In genomic region chr2:116041683-116042262, GRCm38 (mm10) we compare ENCODE assay signal across 23 mouse cellular contexts. TPM values are rescaled to one million over a fixed set of nuclear protein-coding genes. Genes with fewer than 3 reads are reported as not detected.
DNase-seq lines count a peak whose midpoint lies in the region; ATAC-seq and TF ChIP-seq lines count a peak whose summit lies in the region.
"Had no signal": no experiment of that assay in that cellular context is flagged by ENCODE, and none has a peak within 500 bp of the region (broad histone marks: within the 10 kb centered on the region; RNA-seq: fewer than 3 reads in every experiment).

No protein-coding gene starts in this region.

- H3K9ac ChIP-seq in midbrain, postnatal 0 days (replicated peaks; ENCODE audit: low read length, poor library complexity, severe bottlenecking) = no peak overlapping the region
- no peak overlapping the region for H3K9ac ChIP-seq in hindbrain, embryonic 12.5 days
- H3K9ac ChIP-seq in midbrain, embryonic 11.5 days (ENCODE audit: low read length) = no peak overlapping the region
- H3K9ac ChIP-seq: liver, embryonic 14.5 days; lung, embryonic 14.5 days; neural tube, embryonic 12.5 days had no signal

- no peak overlapping the region for H3K4me2 ChIP-seq in midbrain, postnatal 0 days (ENCODE audit: low read depth, low read length, poor library complexity, severe bottlenecking)
- H3K4me2 ChIP-seq in hindbrain, embryonic 12.5 days (replicated peaks) = no peak overlapping the region
- H3K4me2 ChIP-seq in midbrain, embryonic 11.5 days = no peak overlapping the region
- H3K4me2 ChIP-seq: lung, embryonic 14.5 days; neural tube, embryonic 12.5 days had no signal

- H3K4me3 ChIP-seq in midbrain, embryonic 10.5 days = no peak overlapping the region
- no peak overlapping the region for H3K4me3 ChIP-seq in midbrain, postnatal 0 days (ENCODE audit: low read depth, low read length)
- H3K4me3 ChIP-seq in hindbrain, embryonic 12.5 days = no peak overlapping the region
- no peak overlapping the region for H3K4me3 ChIP-seq in midbrain, embryonic 11.5 days (ENCODE audit: low read depth, low read length)
- 0 out of 2 replicates have a peak overlapping the region, but pooled peaks have one; percentile 2 for H3K4me3 ChIP-seq in olfactory bulb, adult 2 months (ENCODE audit: insufficient read depth, low read depth, low read length)
- no peak overlapping the region for H3K4me3 ChIP-seq in limb, embryonic 10.5 days
- H3K4me3 ChIP-seq: embryonic facial prominence, embryonic 10.5 days; megakaryocyte, embryonic 14.5 days; neural tube, embryonic 12.5 days had no signal

- no peak for TF ChIP-seq CTCF in midbrain, postnatal 0 days (IDR thresholded peaks at IDR 0.05)
- no peak for TF ChIP-seq CTCF in olfactory bulb, adult 2 months (IDR thresholded peaks at IDR 0.05; ENCODE audit: insufficient read depth, low read depth, low read length)

- no peaks in the 10 kb centered on the region for H3K9me3 ChIP-seq in midbrain, embryonic 10.5 days (replicated peaks)
- H3K9me3 ChIP-seq in midbrain, postnatal 0 days (ENCODE audit: low read length) = no peaks in the 10 kb centered on the region
- H3K9me3 ChIP-seq in hindbrain, embryonic 12.5 days (replicated peaks) = no peaks in the 10 kb centered on the region
- no peaks in the 10 kb centered on the region for H3K9me3 ChIP-seq in midbrain, embryonic 11.5 days (ENCODE audit: control insufficient read depth, low read length)
- no peaks in the 10 kb centered on the region for H3K9me3 ChIP-seq in limb, embryonic 10.5 days (replicated peaks)
- H3K9me3 ChIP-seq: embryonic facial prominence, embryonic 10.5 days; neural tube, embryonic 12.5 days had no signal

- H3K27ac ChIP-seq in midbrain, embryonic 10.5 days (replicated peaks) = no peak overlapping the region
- no peak overlapping the region for H3K27ac ChIP-seq in midbrain, postnatal 0 days (ENCODE audit: low read depth, low read length)
- H3K27ac ChIP-seq in hindbrain, embryonic 12.5 days = 0 out of 2 replicates have a peak overlapping the region, but pooled peaks have one; percentile 57
- no peak overlapping the region for H3K27ac ChIP-seq in midbrain, embryonic 11.5 days (ENCODE audit: low read depth, low read length)
- H3K27ac ChIP-seq in olfactory bulb, adult 2 months (ENCODE audit: insufficient read depth, low read depth, low read length) = peak overlapping the region; percentile 79
- H3K27ac ChIP-seq in limb, embryonic 10.5 days = no peak overlapping the region
- H3K27ac ChIP-seq: embryonic facial prominence, embryonic 10.5 days; liver, embryonic 14.5 days; neural tube, embryonic 12.5 days had no signal

- H3K4me1 ChIP-seq in midbrain, embryonic 10.5 days = peaks cover 36% of the 10 kb centered on the region
- no peaks in the 10 kb centered on the region for H3K4me1 ChIP-seq in midbrain, postnatal 0 days (ENCODE audit: insufficient read depth, low read length)
- H3K4me1 ChIP-seq in hindbrain, embryonic 12.5 days = peaks cover 33% of the 10 kb centered on the region
- peaks cover 5% of the 10 kb centered on the region for H3K4me1 ChIP-seq in midbrain, embryonic 11.5 days (ENCODE audit: control insufficient read depth, insufficient read depth, low read length)
- H3K4me1 ChIP-seq in olfactory bulb, adult 2 months (ENCODE audit: control insufficient read depth, insufficient read depth, low read length) = peaks cover 7% of the 10 kb centered on the region; the same call in 1 of the 2 replicates
- H3K4me1 ChIP-seq in limb, embryonic 10.5 days = no peaks in the 10 kb centered on the region
- H3K4me1 ChIP-seq: megakaryocyte, embryonic 14.5 days had no signal

- peak; percentile 11 for DNase-seq in midbrain, embryonic 10.5 days (ENCODE audit: low spot score)
- DNase-seq in midbrain, postnatal 0 days (ENCODE audit: low spot score) = no peak
- no peak for DNase-seq in midbrain, embryonic 11.5 days (ENCODE audit: low spot score, missing footprints)
- DNase-seq in MN1 (ENCODE audit: low spot score) = no peak
- DNase-seq in cerebellum, adult 18-20 months = no peak
- no peak for DNase-seq in limb, embryonic 10.5 days (ENCODE audit: low spot score)
- DNase-seq: adrenal gland, postnatal 10 days; cerebellum, adult 9-11 months; gastrocnemius, postnatal 25 days; kidney, adult 8-10 months; kidney, postnatal 14 days; lung, embryonic 14.5 days; retina, postnatal 1 day; right cerebral cortex, postnatal 25 days; thymus, postnatal 25 days had no signal

- peaks cover 51% of the 10 kb centered on the region for H3K36me3 ChIP-seq in midbrain, embryonic 10.5 days
- H3K36me3 ChIP-seq in midbrain, postnatal 0 days (ENCODE audit: insufficient read depth, low read length) = no peaks in the 10 kb centered on the region
- H3K36me3 ChIP-seq in hindbrain, embryonic 12.5 days = peaks cover 20% of the 10 kb centered on the region; the same call in 1 of the 2 replicates
- peaks cover 3% of the 10 kb centered on the region for H3K36me3 ChIP-seq in midbrain, embryonic 11.5 days (ENCODE audit: control insufficient read depth, insufficient read depth, low read length)
- H3K36me3 ChIP-seq in limb, embryonic 10.5 days = peaks cover 61% of the 10 kb centered on the region

- WGBS in midbrain, embryonic 10.5 days = 83% methylated on average over 9 of the region's 9 CpGs
- WGBS in midbrain, postnatal 0 days = 60% methylated on average over 9 of the region's 9 CpGs
- 63% methylated on average over 9 of the region's 9 CpGs for WGBS in hindbrain, embryonic 12.5 days
- WGBS in midbrain, embryonic 11.5 days = 75% methylated on average over 9 of the region's 9 CpGs
- 35% methylated on average over 9 of the region's 9 CpGs for WGBS in olfactory bulb, adult 2 months
- WGBS in limb, embryonic 10.5 days = 86% methylated on average over 9 of the region's 9 CpGs

- no peaks in the 10 kb centered on the region for H3K27me3 ChIP-seq in midbrain, embryonic 10.5 days (ENCODE audit: low read depth, poor library complexity, severe bottlenecking)
- no peaks in the 10 kb centered on the region for H3K27me3 ChIP-seq in midbrain, postnatal 0 days (ENCODE audit: insufficient read depth, low read length)
- no peaks in the 10 kb centered on the region for H3K27me3 ChIP-seq in hindbrain, embryonic 12.5 days
- H3K27me3 ChIP-seq in midbrain, embryonic 11.5 days (ENCODE audit: control insufficient read depth, insufficient read depth, low read length) = no peaks in the 10 kb centered on the region
- no peaks in the 10 kb centered on the region for H3K27me3 ChIP-seq in limb, embryonic 10.5 days (ENCODE audit: low read depth, poor library complexity, severe bottlenecking)
- H3K27me3 ChIP-seq: megakaryocyte, embryonic 14.5 days; neural tube, embryonic 12.5 days had no signal

- no peak for TF ChIP-seq POLR2A in olfactory bulb, adult 2 months (IDR thresholded peaks at IDR 0.05; ENCODE audit: insufficient read depth, low read depth, low read length)

- no peak for ATAC-seq in midbrain, postnatal 0 days (ENCODE audit: low FRiP score)
- peak; percentile 51; the same call in 1 of the 2 replicates for ATAC-seq in hindbrain, embryonic 12.5 days (ENCODE audit: low FRiP score)
- peak; percentile 74 for ATAC-seq in midbrain, embryonic 11.5 days (ENCODE audit: low FRiP score)
- ATAC-seq: inflammation-experienced regulatory T-cells, adult 6 months had no signal

RNA-seq across cellular contexts. Expression of gene Meis2, which starts 23.9 kb away (rescaled TPM):
- 34.4 and 44.0 TPM in 2 replicates for polyA plus RNA-seq in midbrain, embryonic 10.5 days (2016; fragmentation: Nextera tagmentation; extraction: Ambion mirVana)
- total RNA-seq in midbrain, postnatal 0 days (2014; rRNA removed) = 121 and 147 TPM in 2 replicates
- 52.1 and 58.3 TPM in 2 replicates for polyA plus RNA-seq in midbrain, postnatal 0 days (2015; fragmentation: Nextera tagmentation; extraction: Ambion mirVana)
- 130 and 155 TPM in 2 replicates for polyA plus RNA-seq in hindbrain, embryonic 12.5 days (2016; fragmentation: Nextera tagmentation; extraction: Ambion mirVana)
- 52.2 and 56.5 TPM in 2 replicates for polyA plus RNA-seq in midbrain, embryonic 11.5 days (2014; fragmentation: Nextera tagmentation; extraction: Ambion mirVana)
- polyA plus RNA-seq in olfactory bulb, adult 2 months (2012; ENCODE audit: insufficient read depth, insufficient read length, low replicate concordance, missing spikeins) = 180 and 356 TPM in 2 replicates
- polyA plus RNA-seq in limb, embryonic 10.5 days (2016; fragmentation: Nextera tagmentation; extraction: Ambion mirVana) = 63.2 and 65.7 TPM in 2 replicates
- total RNA-seq: common myeloid progenitor, adult 5-6 weeks had no signal

Comparison
In these comparisons a context has a peak if more than half of its experiments do, and no peak if none do; other contexts are left out.
1. H3K27ac ChIP-seq: peak in hindbrain, embryonic 12.5 days (single experiment) and olfactory bulb, adult 2 months (single experiment); none in midbrain, embryonic 10.5 days (single experiment), midbrain, postnatal 0 days (single experiment), midbrain, embryonic 11.5 days (single experiment) and limb, embryonic 10.5 days (single experiment).